Mouse (Mus musculus) cortical plate, adult 2 months (tissue): Measurements from ENCODE around the gene Casq2.

Experiments
- CTCF ChIP-seq: fragments of 200-500 bp; IDR thresholded peaks from 2 replicates; pipeline ENCODE4 v1.5.1; 2011; ENCODE audit warnings: mild to moderate bottlenecking, control low read depth, low read length; ENCODE audit not compliant: insufficient read depth; ENCODE audit errors: extremely low read depth
- POLR2A ChIP-seq: fragments of 200-500 bp; IDR thresholded peaks from 2 replicates; pipeline ENCODE4 v1.6.1; 2011; ENCODE audit warnings: mild to moderate bottlenecking, low read length, control low read depth; ENCODE audit not compliant: insufficient read depth; ENCODE audit errors: extremely low read depth

DNA sequence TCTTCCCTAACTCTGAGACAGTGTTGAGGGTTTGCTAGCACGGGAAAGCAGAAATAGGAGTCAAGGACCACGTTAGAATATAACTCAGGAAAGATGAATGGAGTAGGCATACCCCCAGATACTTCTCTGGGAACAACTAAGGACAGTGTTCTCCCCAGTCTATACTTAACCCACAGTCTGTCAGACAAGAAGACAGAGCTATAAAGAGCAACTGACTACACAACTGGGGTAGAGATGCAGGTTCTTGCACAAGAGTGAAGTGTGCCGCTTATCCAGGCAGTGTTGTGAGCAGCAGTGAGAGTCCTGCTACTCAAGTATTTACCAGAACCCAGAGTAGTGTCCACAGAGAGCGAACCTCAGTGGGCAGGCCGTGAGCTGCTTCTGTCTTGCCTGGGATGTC is 16.5 kb upstream of the Casq2 start:
- no peak for TF ChIP-seq CTCF
- TF ChIP-seq POLR2A: no peak
